Mouse (Mus musculus): ENCODE measurements around the gene Abhd14b. TPM values are rescaled to one million over a fixed set of nuclear protein-coding genes. Genes with fewer than 3 reads are reported as not detected.

The Abhd14b gene
- total and polyA plus RNA-seq, 3 experiments, result 3.4 to 6.5 TPM; not detected in 1

GRCm38 (mm10) chr9:106464751-106465541 is 17.7 kb downstream of the Abhd14b start:
- Histone ChIP-seq H3K9ac (ENCODE audit: control insufficient read depth, low read depth, low read length, poor library complexity, severe bottlenecking) (no peak overlapping the region), H3K27ac (ENCODE audit: control insufficient read depth, low read depth, low read length) (no peak overlapping the region), H3K4me3 (ENCODE audit: control insufficient read depth in 1 of 2, insufficient read depth in 1 of 2, low read depth in 2 of 2, low read length in 2 of 2) (no peak overlapping the region), H3K36me3 (ENCODE audit: control insufficient read depth in 1 of 2, insufficient read depth in 2 of 2, low read length in 2 of 2) (no peaks in the 10 kb centered on the region; a peak in 1 of 4 replicates), H3K4me1 (ENCODE audit: control insufficient read depth in 1 of 2, insufficient read depth in 2 of 2, low read length in 2 of 2) (peaks cover 0 to 8% of the 10 kb centered on the region in 2 experiments; a peak in 2 of 4 replicates), H3K27me3 (ENCODE audit: control insufficient read depth in 1 of 2, insufficient read depth in 2 of 2, low read length in 2 of 2) (no peaks in the 10 kb centered on the region), H3K79me2 (ENCODE audit: control insufficient read depth, insufficient read depth, low read length, poor library complexity) (no peaks in the 10 kb centered on the region), H3K9me3 (replicated peaks; ENCODE audit: insufficient read depth, low read length) (no peaks in the 10 kb centered on the region)
- TF ChIP-seq GATA1 (IDR thresholded peaks at IDR 0.05; ENCODE audit: low read depth, low read length) (no peak), CTCF (IDR thresholded peaks at IDR 0.05 in 2 of 3, conservative IDR thresholded peaks at IDR 0.05 in 1 of 3; ENCODE audit: control insufficient read depth in 1 of 3, insufficient read depth in 1 of 3, low read depth in 2 of 3, low read length in 3 of 3, poor library complexity in 1 of 3, severe bottlenecking in 1 of 3) (no peak), MAFK (IDR thresholded peaks at IDR 0.05; ENCODE audit: borderline replicate concordance, low read depth, low read length) (no peak), KAT2A (conservative IDR thresholded peaks at IDR 0.05; ENCODE audit: low read depth, low read length) (no peak), CHD1 (IDR thresholded peaks at IDR 0.05; ENCODE audit: low read depth, low read length) (no peak), ELF1 (IDR thresholded peaks at IDR 0.05; ENCODE audit: low read depth, low read length) (no peak), HCFC1 (IDR thresholded peaks at IDR 0.05; ENCODE audit: low read depth, low read length) (no peak), MEF2A (IDR thresholded peaks at IDR 0.05; ENCODE audit: extremely low read depth, insufficient replicate concordance, low read depth, low read length, poor library complexity, severe bottlenecking) (no peak), GABPA (IDR thresholded peaks at IDR 0.05; ENCODE audit: low read depth, low read length) (no peak), CHD2 (IDR thresholded peaks at IDR 0.05; ENCODE audit: low read length) (no peak), RAD21 (IDR thresholded peaks at IDR 0.05; ENCODE audit: low read depth, low read length) (no peak), RCOR1 (IDR thresholded peaks at IDR 0.05; ENCODE audit: low read depth, low read length) (no peak), POLR2AphosphoS5 (IDR thresholded peaks at IDR 0.05; ENCODE audit: borderline replicate concordance, low read depth, low read length) (no peak), USF1 (IDR thresholded peaks at IDR 0.05; ENCODE audit: low read depth, low read length) (no peak), POLR2A (IDR thresholded peaks at IDR 0.05; ENCODE audit: control insufficient read depth in 1 of 2, insufficient read depth in 1 of 2, low read depth in 1 of 2, low read length in 2 of 2, poor library complexity in 1 of 2) (no peak), SIN3A (IDR thresholded peaks at IDR 0.05; ENCODE audit: low read length) (no peak), MYB (IDR thresholded peaks at IDR 0.05; ENCODE audit: low read depth, low read length) (no peak), NRF1 (IDR thresholded peaks at IDR 0.05; ENCODE audit: insufficient read depth, low read depth, low read length, poor library complexity, severe bottlenecking) (no peak), E2F4 (IDR thresholded peaks at IDR 0.05; ENCODE audit: borderline replicate concordance, low read depth, low read length) (no peak)
- no peak for DNase-seq (ENCODE audit: low read depth, low spot score)

Measured in MEL (cell line).